Mouse (Mus musculus) duodenum, adult 2 months (tissue): Measurements from ENCODE around the gene Scn11a. TPM values are rescaled to one million over a fixed set of nuclear protein-coding genes. Genes with fewer than 3 reads are reported as not detected.

Experiments
- polyA plus RNA-seq: library from polyadenylated mRNA; depleted of rRNA; stranded (reverse); fragments of >200 nt; gene quantifications from 2 replicates; pipeline ENCODE4 v1.2.3, GENCODE M21; 2012; ENCODE audit warnings: low replicate concordance; rRNA removed

Gene Scn11a
- 0.04 and 0.11 TPM in 2 replicates for polyA plus RNA-seq

GRCm38 (mm10) chr9:119825297-119825696 lies at the start of gene Scn11a:
Scn11a (minus strand) TSS chr9:119825456.

GRCm38 (mm10) chr9:119719222-119719621 lies 106.0 kb downstream of the Scn11a start, which contains the start of gene Scn10a:
Scn10a (minus strand) TSS chr9:119719322.

Other genes with a start within 250 kb of the Scn11a start
- gene Scn5a, start 246.4 kb downstream of the Scn11a start, polyA plus RNA-seq: 0.23 and 0.67 TPM in 2 replicates
- gene Scn10a, start 106.1 kb downstream of the Scn11a start, polyA plus RNA-seq: not detected in 2 replicates
- gene Wdr48, start 69.4 kb upstream of the Scn11a start, polyA plus RNA-seq: 9.4 and 13.1 TPM in 2 replicates
- 14.3 and 19.0 TPM in 2 replicates for gene Gorasp1, start 112.1 kb upstream of the Scn11a start, polyA plus RNA-seq
- 0.04 TPM in 1 of 2 replicates, not detected in the other for gene Ttc21a, start 112.2 kb upstream of the Scn11a start, polyA plus RNA-seq
- 13.0 and 22.2 TPM in 2 replicates for gene Csrnp1, start 159.2 kb upstream of the Scn11a start, polyA plus RNA-seq
- gene Xirp1, start 198.1 kb upstream of the Scn11a start, polyA plus RNA-seq: 0.05 and 0.14 TPM in 2 replicates
- 2.6 and 3.6 TPM in 2 replicates for gene Cx3cr1, start 244.4 kb upstream of the Scn11a start, polyA plus RNA-seq